Mouse (Mus musculus) stomach, embryonic 16.5 days (tissue): ENCODE results near the gene Etfb. TPM values are rescaled to one million over a fixed set of nuclear protein-coding genes. Genes with fewer than 3 reads are reported as not detected.

ENCODE experiments used
- microRNA-seq: library from miRNA; unstranded; fragments of <30 nt; microRNA quantifications from one replicate; pipeline ENCODE4, GENCODE M21; 2016
- polyA plus RNA-seq: library from polyadenylated mRNA; unstranded; fragments of >200 nt; fragmentation: Nextera tagmentation; extraction: Ambion mirVana; gene quantifications from 2 replicates; pipeline ENCODE4 v1.2.1, GENCODE M21; 2015

Etfb gene
- polyA plus RNA-seq, 1 experiment from 2014 or later, result 382 TPM

Small RNAs within 50 kb of the gene (microRNA-seq; reads per million reads assigned to microRNA genes)
- 0.50 reads per million for gene Mir7051

Other genes starting within 250 kb of the Etfb start
- gene Zfp715, start 130.8 kb upstream of the Etfb start, polyA plus RNA-seq, result 13.7 and 14.4 TPM in 2 replicates
- gene Siglecf, start 92.7 kb upstream of the Etfb start, polyA plus RNA-seq, result 0.15 and 0.27 TPM in 2 replicates
- 0.26 and 0.45 TPM in 2 replicates for gene Siglecg, start 35.9 kb upstream of the Etfb start, polyA plus RNA-seq
- 0.29 TPM in 1 of 2 replicates, not detected in the other for gene Lim2, start 16.4 kb upstream of the Etfb start, polyA plus RNA-seq
- 2.7 and 2.8 TPM in 2 replicates for gene Nkg7, start 7.0 kb upstream of the Etfb start, polyA plus RNA-seq
- gene Cldnd2, start 3.3 kb upstream of the Etfb start, polyA plus RNA-seq, result not detected in 2 replicates
- 0.62 TPM in 1 of 2 replicates, not detected in the other for gene Gm45233, start within 50 bp of the Etfb start, polyA plus RNA-seq
- gene Vsig10l, start 19.1 kb downstream of the Etfb start, polyA plus RNA-seq, result 17.7 and 28.7 TPM in 2 replicates
- gene Iglon5, start 46.0 kb downstream of the Etfb start, polyA plus RNA-seq, result 0.30 and 0.39 TPM in 2 replicates
- not detected in 2 replicates for gene 4931406B18Rik, start 61.9 kb downstream of the Etfb start, polyA plus RNA-seq
- 3.0 and 3.7 TPM in 2 replicates for gene Cd33, start 100.3 kb downstream of the Etfb start, polyA plus RNA-seq
- gene Zfp658, start 118.2 kb downstream of the Etfb start, polyA plus RNA-seq, result 3.5 and 3.6 TPM in 2 replicates
- 11.3 and 12.9 TPM in 2 replicates for gene Zfp719, start 135.5 kb downstream of the Etfb start, polyA plus RNA-seq
- gene Zfp819, start 163.1 kb downstream of the Etfb start, polyA plus RNA-seq, result not detected in 2 replicates
- 1.0 and 1.4 TPM in 2 replicates for gene Ceacam18, start 190.6 kb downstream of the Etfb start, polyA plus RNA-seq
- gene Siglece, start 216.1 kb downstream of the Etfb start, polyA plus RNA-seq, result 2.2 and 2.6 TPM in 2 replicates
- gene Ctu1, start 227.9 kb downstream of the Etfb start, polyA plus RNA-seq, result 11.7 and 12.2 TPM in 2 replicates
- gene Klk14, start 246.3 kb downstream of the Etfb start, polyA plus RNA-seq, result 0.28 and 1.1 TPM in 2 replicates